In the genomic region with DNA sequence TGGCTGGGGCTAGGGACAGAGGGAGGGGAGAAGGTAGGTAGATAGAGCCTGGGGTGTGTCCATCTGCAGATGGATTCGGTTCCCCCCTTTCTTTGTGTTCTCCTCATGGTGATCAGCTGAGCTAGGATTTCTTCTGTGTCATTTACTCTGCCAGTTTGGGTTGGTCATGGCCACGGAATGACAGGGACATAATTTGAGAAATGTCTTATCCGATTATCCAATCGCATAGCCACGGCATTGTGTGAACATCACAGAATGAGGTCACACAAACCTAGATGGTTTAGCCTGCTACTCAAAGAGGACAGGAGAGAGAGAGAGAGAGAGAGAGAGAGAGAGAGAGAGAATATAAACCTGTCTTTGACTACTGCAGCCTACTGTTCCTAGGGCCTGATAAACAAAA, we compare ENCODE assay signal across 24 mouse cellular contexts. TPM values are rescaled to one million over a fixed set of nuclear protein-coding genes. Genes with fewer than 3 reads are reported as not detected.
"Had no signal": no experiment of that assay in that cellular context is flagged by ENCODE, and none has a peak within 500 bp of the region (broad histone marks: within the 10 kb centered on the region; RNA-seq: fewer than 3 reads in every experiment).

No protein-coding gene starts in this region.

- H3K36me3 ChIP-seq: intestine, embryonic 15.5 days; limb, embryonic 10.5 days; limb, embryonic 13.5 days; liver, embryonic 15.5 days; neural tube, embryonic 12.5 days; neural tube, embryonic 15.5 days had no signal

- ATAC-seq: intestine, embryonic 15.5 days had no signal

- H3K4me3 ChIP-seq: intestine, embryonic 15.5 days; limb, embryonic 10.5 days; limb, embryonic 13.5 days; liver, embryonic 15.5 days; neural tube, embryonic 12.5 days; neural tube, embryonic 15.5 days had no signal

- H3K4me2 ChIP-seq: intestine, embryonic 15.5 days; limb, embryonic 13.5 days; liver, embryonic 15.5 days; midbrain, embryonic 11.5 days; neural tube, embryonic 12.5 days; neural tube, embryonic 15.5 days had no signal

- H3K27me3 ChIP-seq: intestine, embryonic 15.5 days; limb, embryonic 13.5 days; liver, embryonic 15.5 days; neural tube, embryonic 12.5 days; neural tube, embryonic 15.5 days had no signal

- H3K9me3 ChIP-seq: intestine, embryonic 15.5 days; limb, embryonic 10.5 days; limb, embryonic 13.5 days; liver, embryonic 15.5 days; neural tube, embryonic 12.5 days; neural tube, embryonic 15.5 days had no signal

- H3K4me1 ChIP-seq: limb, embryonic 10.5 days; neural tube, embryonic 12.5 days; neural tube, embryonic 15.5 days had no signal

- H3K9ac ChIP-seq: intestine, embryonic 15.5 days; limb, embryonic 13.5 days; liver, embryonic 15.5 days; neural tube, embryonic 12.5 days; neural tube, embryonic 15.5 days had no signal

- DNase-seq: kidney, adult 18-20 months; kidney, postnatal 10 days; kidney, postnatal 4 days; liver; lung, adult 2 months; lung, postnatal 14 days; lung, postnatal 4 days; right cerebral cortex, postnatal 14 days; right cerebral cortex, postnatal 4 days; thymus, adult 2 months; thymus, postnatal 14 days had no signal

- H3K27ac ChIP-seq: intestine, embryonic 15.5 days; limb, embryonic 10.5 days; limb, embryonic 13.5 days; liver, embryonic 15.5 days; neural tube, embryonic 12.5 days; neural tube, embryonic 15.5 days; stomach, postnatal 0 days had no signal

RNA-seq across cellular contexts. Expression of a gene that starts 12.7 kb away (rescaled TPM):
- total RNA-seq: megakaryocyte progenitor cell, adult 5-6 weeks; megakaryocyte-erythroid progenitor cell, adult 5-6 weeks had no signal
- polyA plus RNA-seq: intestine, embryonic 15.5 days; kidney, embryonic 14.5 days; limb, embryonic 10.5 days; midbrain, embryonic 11.5 days; midbrain, embryonic 14.5 days; neural tube, embryonic 12.5 days; neural tube, embryonic 15.5 days; stomach, embryonic 14.5 days had no signal

RNA-seq across cellular contexts. Expression of a gene that starts 22.8 kb away (rescaled TPM):
- total RNA-seq: megakaryocyte progenitor cell, adult 5-6 weeks; megakaryocyte-erythroid progenitor cell, adult 5-6 weeks had no signal
- polyA plus RNA-seq: midbrain, embryonic 14.5 days had no signal
